Mouse (Mus musculus) ovary, postnatal 14 days (tissue): Measurements from ENCODE around the gene Olfr871.
"Not testable (repeated sequence)": the region's sequence is repeated elsewhere in the genome, so short reads cannot be mapped to it uniquely, and the experiment has no call there.

Experiments
- DNase-seq: peaks from one replicate; pipeline ENCODE4 v3.0.0; 2022; ENCODE audit warnings: low spot score

Gene Olfr871

GRCm38 (mm10) chr9:20211907-20212306 lies at the start of gene Olfr871:
TSS of gene Olfr871 (plus strand) at chr9:20212207.
- no peak for DNase-seq

- no peak for DNase-seq
Measured at GRCm38 (mm10) chr9:20173957-20174356, 38.0 kb upstream of the Olfr871 start, which contains the start of gene Olfr870. TSS of gene Olfr870 (minus strand) at chr9:20174057.

GRCm38 (mm10) chr9:20179463-20179862 lies 32.5 kb upstream of the Olfr871 start:
- no peak for DNase-seq

- DNase-seq, result no peak
Measured at GRCm38 (mm10) chr9:20202131-20202530, 9.9 kb upstream of the Olfr871 start.

GRCm38 (mm10) chr9:20203413-20203984 lies 8.5 kb upstream of the Olfr871 start:
- DNase-seq, result not testable (repeated sequence)

GRCm38 (mm10) chr9:20210812-20211211 lies 1.2 kb upstream of the Olfr871 start:
- no peak for DNase-seq

GRCm38 (mm10) chr9:20211477-20211876 lies 530 bp upstream of the Olfr871 start:
- no peak for DNase-seq

GRCm38 (mm10) chr9:20236819-20237218 lies 24.8 kb downstream of the Olfr871 start, which contains the start of gene Olfr872:
TSS of gene Olfr872 (plus strand) at chr9:20237119.
- no peak for DNase-seq

GRCm38 (mm10) chr9:20237378-20237777 lies 25.4 kb downstream of the Olfr871 start:
- no peak for DNase-seq
